Mouse (Mus musculus) embryonic facial prominence, embryonic 15.5 days (tissue): ENCODE data around the gene Rora. TPM values are rescaled to one million over a fixed set of nuclear protein-coding genes. Genes with fewer than 3 reads are reported as not detected.

Experiments
- ATAC-seq: fragments of 200-750 bp; cut with Nextera tagmentation; 2 replicates; pipeline ENCODE4 v1.8.0; 2017; ENCODE audit warnings: low read depth, moderate TSS enrichment; ENCODE audit not compliant: insufficient number of reproducible peaks, low FRiP score, low TSS enrichment
- H3K27ac ChIP-seq: fragments of 300-500 bp; sonication (generic); replicated peaks from 2 replicates; pipeline ENCODE4 v1.5.1; 2015; ENCODE audit warnings: mild to moderate bottlenecking, inconsistent platforms
- H3K27me3 ChIP-seq: fragments of 300-500 bp; sonication (generic); 2 replicates; pipeline ENCODE4 v1.6.1; 2015; ENCODE audit warnings: inconsistent platforms
- H3K36me3 ChIP-seq: fragments of 300-500 bp; sonication (generic); 2 replicates; pipeline ENCODE4 v1.6.1; 2015; ENCODE audit warnings: mild to moderate bottlenecking, inconsistent platforms
- H3K4me1 ChIP-seq: fragments of 300-500 bp; sonication (generic); 2 replicates; pipeline ENCODE4 v1.6.1; 2015; ENCODE audit warnings: inconsistent platforms
- H3K4me2 ChIP-seq: fragments of 300-500 bp; sonication (generic); replicated peaks from 2 replicates; pipeline ENCODE4 v1.6.1; 2015; ENCODE audit warnings: mild to moderate bottlenecking, inconsistent platforms
- H3K4me3 ChIP-seq: fragments of 300-500 bp; sonication (generic); replicated peaks from 2 replicates; pipeline ENCODE4 v1.5.1; 2015; ENCODE audit warnings: mild to moderate bottlenecking, inconsistent platforms
- H3K9ac ChIP-seq: fragments of 300-500 bp; sonication (generic); 2 replicates; pipeline ENCODE4 v1.6.1; 2015; ENCODE audit warnings: inconsistent platforms
- H3K9me3 ChIP-seq: fragments of 300-500 bp; sonication (generic); replicated peaks from 2 replicates; pipeline ENCODE4 v1.6.1; 2016; ENCODE audit warnings: inconsistent platforms
- WGBS: fragments of 180-500 bp; shearing (Covaris S2); methylation state at CpG from one replicate; pipeline ENCODE4 v1.1.7; 2015; 5-methylcytosine and 5-hydroxymethylcytosine counted together
- polyA plus RNA-seq: library from polyadenylated mRNA; unstranded; fragments of >200 nt; fragmentation: Nextera tagmentation; extraction: Ambion mirVana; gene quantifications from 2 replicates; pipeline ENCODE4 v1.2.1, GENCODE M21; 2015

Gene Rora
- polyA plus RNA-seq, 1 experiment from 2014 or later, result 27.3 TPM

DNA sequence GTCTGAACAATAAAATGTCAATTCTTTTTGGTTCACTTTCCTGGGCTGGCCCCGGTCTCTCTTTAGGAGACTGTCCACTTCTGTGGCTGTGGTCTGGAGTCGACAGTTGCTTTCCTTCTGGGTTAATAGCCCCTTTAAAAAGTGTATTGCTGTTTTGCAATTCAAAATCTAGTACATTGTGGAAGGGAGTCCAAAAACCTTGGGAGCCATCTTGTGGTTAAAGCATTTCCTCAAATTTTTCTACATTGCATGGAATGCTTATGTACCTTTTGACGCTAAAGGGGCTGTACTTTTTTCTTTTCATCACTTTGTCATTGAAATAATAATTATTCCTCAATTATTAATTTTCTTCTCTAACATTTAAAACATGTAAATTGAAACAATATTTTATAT is 667.0 kb downstream of the Rora start:
- Histone ChIP-seq H3K9me3 (no peaks in the 10 kb centered on the region), H3K4me3 (no peak overlapping the region), H3K9ac (no peak overlapping the region), H3K4me1 (0 out of 2 replicates have a peak, but pooled peaks cover 4% of the 10 kb centered on the region), H3K36me3 (no peaks in the 10 kb centered on the region), H3K27ac (no peak overlapping the region), H3K4me2 (no peak overlapping the region), H3K27me3 (no peaks in the 10 kb centered on the region)
- 44% methylated on average over 3 of the region's 3 CpGs for WGBS
- no peak for ATAC-seq

DNA sequence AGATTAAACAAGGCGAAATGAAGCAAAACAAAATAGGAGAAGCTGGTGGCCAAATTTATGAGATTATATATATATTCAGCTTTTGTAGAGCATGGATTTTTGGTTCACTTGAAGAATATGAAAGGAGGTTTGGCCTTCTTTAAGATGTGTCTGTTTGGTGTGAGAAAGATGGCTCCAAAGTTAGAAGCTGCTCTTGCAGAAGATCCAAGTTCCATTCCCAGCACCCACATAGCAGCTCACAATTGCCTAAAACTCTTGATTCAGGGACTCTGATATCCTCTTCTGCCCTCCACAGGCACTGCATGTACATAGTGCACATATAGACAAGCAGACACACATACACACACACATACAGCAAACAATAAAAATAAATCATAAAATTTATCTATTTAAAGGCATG is 668.4 kb downstream of the Rora start:
- H3K36me3 ChIP-seq, result no peaks in the 10 kb centered on the region
- H3K4me2 ChIP-seq, result no peak overlapping the region
- H3K27me3 ChIP-seq, result no peaks in the 10 kb centered on the region
- H3K4me3 ChIP-seq, result no peak overlapping the region
- 0 out of 2 replicates have a peak, but pooled peaks cover 4% of the 10 kb centered on the region for H3K4me1 ChIP-seq
- WGBS, result 92% methylated on average over 1 of the region's 1 CpGs
- H3K27ac ChIP-seq, result no peak overlapping the region
- no peaks in the 10 kb centered on the region for H3K9me3 ChIP-seq
- no peak overlapping the region for H3K9ac ChIP-seq
- no peak for ATAC-seq

DNA sequence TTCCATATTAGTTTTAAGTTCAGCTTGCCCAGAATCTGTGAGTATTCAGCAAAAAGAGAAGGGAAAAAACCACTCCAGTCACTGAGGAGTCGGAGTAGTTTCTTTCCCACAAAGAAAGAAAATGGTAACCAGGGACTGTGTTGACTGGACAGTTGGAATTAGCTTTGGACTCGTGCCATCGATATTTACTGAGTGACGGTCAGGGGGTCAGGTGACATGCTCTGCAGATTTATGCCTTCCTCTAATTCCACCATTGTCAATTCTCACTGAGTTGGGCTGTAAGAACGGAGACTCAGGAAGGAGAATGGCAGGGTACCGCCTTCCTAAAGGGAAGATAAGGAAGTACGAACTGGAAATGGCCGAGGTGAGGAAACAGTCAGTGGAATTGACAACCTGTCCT is 670.2 kb downstream of the Rora start:
- 85% methylated on average over 8 of the region's 8 CpGs for WGBS
- no peak overlapping the region for H3K27ac ChIP-seq
- no peak overlapping the region for H3K4me3 ChIP-seq
- H3K4me2 ChIP-seq, result no peak overlapping the region
- ATAC-seq, result no peak
- no peaks in the 10 kb centered on the region for H3K9me3 ChIP-seq
- no peak overlapping the region for H3K9ac ChIP-seq
- 0 out of 2 replicates have a peak, but pooled peaks cover 4% of the 10 kb centered on the region for H3K4me1 ChIP-seq
- H3K36me3 ChIP-seq, result no peaks in the 10 kb centered on the region
- no peaks in the 10 kb centered on the region for H3K27me3 ChIP-seq

- Histone ChIP-seq H3K9me3 (no peaks in the 10 kb centered on the region), H3K4me3 (no peak overlapping the region), H3K9ac (no peak overlapping the region), H3K27me3 (no peaks in the 10 kb centered on the region), H3K4me1 (no peaks in the 10 kb centered on the region), H3K4me2 (no peak overlapping the region), H3K36me3 (no peaks in the 10 kb centered on the region), H3K27ac (no peak overlapping the region)
- WGBS, result 62% methylated on average over 9 of the region's 9 CpGs
- ATAC-seq, result no peak
Observed at GRCm38 (mm10) chr9:69327077-69327476, 673.5 kb downstream of the Rora start.

GRCm38 (mm10) chr9:69327591-69327990 is 674.0 kb downstream of the Rora start:
- 89% methylated on average over 7 of the region's 7 CpGs for WGBS
- no peak overlapping the region for H3K27ac ChIP-seq
- no peak for ATAC-seq

DNA sequence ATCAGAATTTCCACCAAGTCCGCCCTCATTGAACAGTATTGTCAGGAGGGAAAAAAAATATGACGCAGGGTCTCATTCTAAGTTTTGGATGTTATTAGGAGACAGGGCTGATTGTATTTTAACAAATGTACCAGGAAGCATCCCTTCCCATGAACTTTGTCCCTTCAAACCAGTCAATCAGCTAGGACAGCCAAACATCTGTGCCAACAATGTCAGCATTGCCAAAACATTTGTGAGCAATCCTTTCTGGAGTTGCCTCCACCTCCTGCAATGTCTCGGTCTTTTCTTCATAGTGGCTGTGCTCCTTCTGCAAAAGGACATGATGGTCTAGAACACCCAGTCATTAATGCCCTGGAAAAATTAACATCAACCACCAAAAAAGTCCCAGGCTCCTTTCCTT is 678.2 kb downstream of the Rora start:
- Histone ChIP-seq H3K4me2 (no peak overlapping the region), H3K4me3 (no peak overlapping the region), H3K4me1 (peaks cover 28% of the 10 kb centered on the region), H3K36me3 (no peaks in the 10 kb centered on the region), H3K9ac (no peak overlapping the region), H3K27me3 (no peaks in the 10 kb centered on the region), H3K27ac (no peak overlapping the region), H3K9me3 (no peaks in the 10 kb centered on the region)
- ATAC-seq, result no peak
- 64% methylated on average over 3 of the region's 3 CpGs for WGBS

More at GRCm38 (mm10) chr9:69327591-69327990, 674.0 kb downstream of the Rora start:
- Histone ChIP-seq H3K4me1 (no peaks in the 10 kb centered on the region), H3K36me3 (no peaks in the 10 kb centered on the region), H3K9ac (no peak overlapping the region), H3K27me3 (no peaks in the 10 kb centered on the region), H3K4me3 (no peak overlapping the region), H3K9me3 (no peaks in the 10 kb centered on the region), H3K4me2 (no peak overlapping the region)

GRCm38 (mm10) chr9:69332802-69333568 is 679.4 kb downstream of the Rora start:
- WGBS, result 67% methylated on average over 14 of the region's 14 CpGs
- H3K4me3 ChIP-seq, result no peak overlapping the region
- no peak overlapping the region for H3K27ac ChIP-seq
- no peak overlapping the region for H3K9ac ChIP-seq
- H3K4me1 ChIP-seq, result peaks cover 40% of the 10 kb centered on the region
- H3K4me2 ChIP-seq, result no peak overlapping the region
- no peaks in the 10 kb centered on the region for H3K27me3 ChIP-seq
- no peaks in the 10 kb centered on the region for H3K36me3 ChIP-seq
- no peak for ATAC-seq
- no peaks in the 10 kb centered on the region for H3K9me3 ChIP-seq

DNA sequence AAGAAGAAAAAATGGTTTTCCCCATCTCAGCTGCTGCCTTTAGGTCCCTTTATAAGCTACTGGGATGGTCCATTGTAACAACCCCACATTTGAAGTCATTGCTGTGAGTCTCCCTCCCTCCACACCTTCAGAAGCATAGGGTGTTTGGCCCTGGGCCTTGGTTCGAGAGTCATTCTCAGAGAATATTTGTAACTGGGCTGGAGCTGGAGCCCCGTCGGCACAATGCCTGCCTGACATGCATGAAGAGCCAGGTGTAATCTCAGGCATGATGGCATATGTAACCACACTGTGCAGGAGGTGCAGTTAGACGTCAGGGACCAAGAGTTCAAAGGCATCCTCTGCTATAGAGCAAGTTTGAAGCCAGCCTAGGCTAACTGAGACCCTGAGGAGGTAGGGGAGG is 680.1 kb downstream of the Rora start:
- peak overlapping the region; percentile 25; the same call in 1 of the 2 replicates for H3K27ac ChIP-seq
- no peaks in the 10 kb centered on the region for H3K9me3 ChIP-seq

GRCm38 (mm10) chr9:69334106-69334505 is 680.5 kb downstream of the Rora start:
- Histone ChIP-seq H3K27ac (peak overlapping the region; percentile 25; the same call in 1 of the 2 replicates), H3K9ac (no peak overlapping the region; the same call in 1 of the 2 replicates), H3K4me1 (peaks cover 40% of the 10 kb centered on the region), H3K36me3 (no peaks in the 10 kb centered on the region), H3K27me3 (no peaks in the 10 kb centered on the region), H3K9me3 (no peaks in the 10 kb centered on the region), H3K4me3 (no peak overlapping the region), H3K4me2 (no peak overlapping the region)
- no peak for ATAC-seq
- WGBS, result 30% methylated on average over 8 of the region's 8 CpGs

More for the DNA sequence above, 680.1 kb downstream of the Rora start:
- ATAC-seq, result no peak
- 58% methylated on average over 4 of the region's 4 CpGs for WGBS
- H3K4me1 ChIP-seq, result peaks cover 40% of the 10 kb centered on the region
- no peaks in the 10 kb centered on the region for H3K27me3 ChIP-seq
- no peak overlapping the region for H3K4me3 ChIP-seq
- no peaks in the 10 kb centered on the region for H3K36me3 ChIP-seq
- no peak overlapping the region for H3K9ac ChIP-seq
- no peak overlapping the region for H3K4me2 ChIP-seq

GRCm38 (mm10) chr9:69336063-69336462 is 682.5 kb downstream of the Rora start:
- Histone ChIP-seq H3K27ac (no peak overlapping the region), H3K9ac (no peak overlapping the region), H3K27me3 (no peaks in the 10 kb centered on the region), H3K4me3 (no peak overlapping the region), H3K36me3 (no peaks in the 10 kb centered on the region), H3K9me3 (no peaks in the 10 kb centered on the region), H3K4me2 (no peak overlapping the region), H3K4me1 (peaks cover 40% of the 10 kb centered on the region)
- no peak for ATAC-seq
- WGBS, result 71% methylated on average over 6 of the region's 6 CpGs

DNA sequence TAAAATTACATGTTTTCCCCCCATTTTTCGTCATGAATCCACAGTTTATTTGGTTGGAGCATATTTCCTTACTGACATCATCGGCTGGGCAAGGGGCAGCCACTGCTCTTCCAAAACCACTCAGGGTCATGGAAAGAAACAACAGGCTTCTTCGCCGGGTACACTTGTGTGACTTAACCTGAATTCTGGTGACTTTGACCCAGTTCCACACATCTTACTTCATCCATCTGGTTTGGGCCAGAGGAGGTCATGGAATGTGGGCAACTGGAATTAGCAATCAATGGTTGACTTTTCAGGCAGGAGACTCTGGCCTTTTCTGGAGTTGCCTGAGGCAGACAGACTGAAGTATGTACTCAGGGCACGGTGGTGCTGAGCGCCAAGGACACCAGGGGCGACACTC is 685.6 kb downstream of the Rora start:
- H3K27ac ChIP-seq, result no peak overlapping the region
- peaks cover 28% of the 10 kb centered on the region for H3K4me1 ChIP-seq
- ATAC-seq, result no peak
- no peak overlapping the region for H3K4me2 ChIP-seq
- no peak overlapping the region for H3K4me3 ChIP-seq
- 65% methylated on average over 7 of the region's 7 CpGs for WGBS
- no peaks in the 10 kb centered on the region for H3K9me3 ChIP-seq
- H3K9ac ChIP-seq, result no peak overlapping the region
- no peaks in the 10 kb centered on the region for H3K27me3 ChIP-seq
- no peaks in the 10 kb centered on the region for H3K36me3 ChIP-seq

DNA sequence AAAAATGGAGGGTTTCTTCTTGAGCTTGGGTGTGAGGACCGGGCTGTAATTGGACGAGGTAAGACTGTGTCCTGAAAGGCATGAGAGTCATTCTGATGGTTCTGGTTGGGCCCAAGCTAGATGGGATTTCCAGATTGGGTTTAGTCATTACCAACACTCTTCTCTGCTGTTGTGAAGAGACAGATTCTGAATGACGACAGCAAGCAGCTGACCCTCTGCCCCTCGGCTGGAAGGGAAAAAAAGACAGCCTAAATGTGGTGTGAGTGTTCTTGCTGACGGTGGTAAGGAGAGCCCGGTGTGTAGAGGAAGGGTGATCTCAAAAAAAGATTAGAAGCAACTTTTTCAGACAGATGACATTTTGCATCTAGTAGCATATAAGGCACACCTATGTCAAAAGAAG is 686.2 kb downstream of the Rora start:
- WGBS, result 73% methylated on average over 6 of the region's 6 CpGs
- ATAC-seq, result no peak
- Histone ChIP-seq H3K9me3 (no peaks in the 10 kb centered on the region), H3K36me3 (no peaks in the 10 kb centered on the region), H3K27ac (no peak overlapping the region), H3K4me1 (peaks cover 22% of the 10 kb centered on the region), H3K27me3 (no peaks in the 10 kb centered on the region), H3K4me3 (no peak overlapping the region), H3K4me2 (no peak overlapping the region), H3K9ac (no peak overlapping the region)
